Mouse (Mus musculus) neural tube, embryonic 12.5 days (tissue): ENCODE data around the gene Herpud1. TPM values are rescaled to one million over a fixed set of nuclear protein-coding genes. Genes with fewer than 3 reads are reported as not detected.
"Not testable (repeated sequence)": the region's sequence is repeated elsewhere in the genome, so short reads cannot be mapped to it uniquely, and the experiment has no call there.

Source experiments
- ATAC-seq: fragments of 200-750 bp; cut with Nextera tagmentation; 2 replicates; pipeline ENCODE4 v1.8.0; 2017; ENCODE audit warnings: low read depth, mild to moderate bottlenecking, moderate TSS enrichment, moderate library complexity; ENCODE audit not compliant: low FRiP score
- H3K27ac ChIP-seq: fragments of 300-500 bp; sonication (generic); 2 replicates; pipeline ENCODE4 v1.5.1; 2016
- H3K27me3 ChIP-seq: fragments of 300-500 bp; sonication (generic); replicated peaks from 2 replicates; pipeline ENCODE4 v1.6.1; 2016; ENCODE audit warnings: mild to moderate bottlenecking
- H3K36me3 ChIP-seq: fragments of 300-500 bp; sonication (generic); 2 replicates; pipeline ENCODE4 v1.6.1; 2016; ENCODE audit warnings: mild to moderate bottlenecking
- H3K4me1 ChIP-seq: fragments of 300-500 bp; sonication (generic); 2 replicates; pipeline ENCODE4 v1.6.1; 2016
- H3K4me2 ChIP-seq: fragments of 300-500 bp; sonication (generic); replicated peaks from 2 replicates; pipeline ENCODE4 v1.6.1; 2016; ENCODE audit warnings: mild to moderate bottlenecking
- H3K4me3 ChIP-seq: fragments of 300-500 bp; sonication (generic); 2 replicates; pipeline ENCODE4 v1.5.1; 2016
- H3K9ac ChIP-seq: fragments of 300-500 bp; sonication (generic); 2 replicates; pipeline ENCODE4 v1.6.1; 2016; ENCODE audit warnings: mild to moderate bottlenecking
- H3K9me3 ChIP-seq: fragments of 300-500 bp; sonication (generic); 2 replicates; pipeline ENCODE4 v1.6.1; 2016; ENCODE audit warnings: mild to moderate bottlenecking
- WGBS: fragments of 180-500 bp; shearing (Covaris S2); methylation state at CpG from one replicate; pipeline ENCODE4 v1.1.7; 2016; 5-methylcytosine and 5-hydroxymethylcytosine counted together
- polyA plus RNA-seq: library from polyadenylated mRNA; unstranded; fragments of >200 nt; fragmentation: Nextera tagmentation; extraction: Ambion mirVana; gene quantifications from 2 replicates; pipeline ENCODE4 v1.2.1, GENCODE M21; 2016

Herpud1 gene
- polyA plus RNA-seq, 1 experiment from 2014 or later, result 52.6 TPM

GRCm38 (mm10) chr8:94395851-94396540 is 9.8 kb downstream of the Herpud1 start:
- WGBS, result 90% methylated on average over 6 of the region's 6 CpGs
- Histone ChIP-seq H3K4me2 (no peak overlapping the region), H3K4me1 (no peaks in the 10 kb centered on the region), H3K4me3 (no peak overlapping the region), H3K27ac (no peak overlapping the region), H3K9ac (no peak overlapping the region), H3K36me3 (peaks cover 48% of the 10 kb centered on the region), H3K9me3 (no peaks in the 10 kb centered on the region), H3K27me3 (no peaks in the 10 kb centered on the region)
- ATAC-seq, result no peak

GRCm38 (mm10) chr8:94396964-94397657 is 10.9 kb downstream of the Herpud1 start:
- Histone ChIP-seq H3K9me3 (no peaks in the 10 kb centered on the region), H3K27ac (no peak overlapping the region), H3K4me3 (no peak overlapping the region), H3K9ac (no peak overlapping the region), H3K36me3 (peaks cover 37% of the 10 kb centered on the region), H3K27me3 (no peaks in the 10 kb centered on the region), H3K4me1 (no peaks in the 10 kb centered on the region), H3K4me2 (no peak overlapping the region)
- WGBS, result 69% methylated on average over 11 of the region's 11 CpGs
- no peak for ATAC-seq

GRCm38 (mm10) chr8:94398587-94398986 is 12.3 kb downstream of the Herpud1 start:
- no peaks in the 10 kb centered on the region for H3K27me3 ChIP-seq
- no peak overlapping the region for H3K4me2 ChIP-seq
- 85% methylated on average over 6 of the region's 6 CpGs for WGBS
- no peak overlapping the region for H3K4me3 ChIP-seq
- no peaks in the 10 kb centered on the region for H3K4me1 ChIP-seq
- ATAC-seq, result no peak
- H3K9me3 ChIP-seq, result no peaks in the 10 kb centered on the region
- H3K9ac ChIP-seq, result no peak overlapping the region
- peaks cover 27% of the 10 kb centered on the region for H3K36me3 ChIP-seq
- no peak overlapping the region for H3K27ac ChIP-seq

DNA sequence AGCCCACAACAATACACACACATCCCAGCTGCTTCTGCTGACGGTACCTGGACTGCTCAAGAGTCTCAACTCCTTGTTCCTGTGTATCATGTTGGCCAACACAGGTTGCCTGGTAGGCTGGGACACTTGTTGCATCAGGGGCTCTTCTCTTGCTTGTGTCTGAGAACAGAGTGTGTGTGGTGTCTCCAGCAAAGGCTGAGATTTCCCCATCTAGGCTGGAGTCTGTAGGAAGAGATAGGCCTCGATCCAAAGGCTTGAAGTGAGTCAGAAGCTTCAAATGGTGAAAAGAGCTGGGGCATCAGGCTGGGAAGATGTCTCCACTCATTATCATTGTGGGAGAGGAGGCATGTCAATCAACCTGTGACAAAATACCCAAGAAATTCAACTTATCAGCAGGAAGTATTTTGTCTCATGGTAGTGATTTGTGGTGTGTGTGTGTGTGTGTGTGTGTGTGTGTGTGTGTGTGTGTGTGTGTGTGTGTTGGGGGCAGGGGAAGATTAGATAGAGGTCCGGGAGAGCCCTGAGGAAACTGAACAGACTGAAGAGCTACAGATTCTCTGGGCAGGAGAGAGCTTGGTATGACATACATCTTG is 13.2 kb downstream of the Herpud1 start:
- Histone ChIP-seq H3K9ac (no peak overlapping the region), H3K9me3 (no peaks in the 10 kb centered on the region), H3K4me3 (no peak overlapping the region), H3K36me3 (peaks cover 20% of the 10 kb centered on the region), H3K27ac (no peak overlapping the region), H3K4me1 (no peaks in the 10 kb centered on the region), H3K27me3 (no peaks in the 10 kb centered on the region), H3K4me2 (no peak overlapping the region)
- 87% methylated on average over 3 of the region's 3 CpGs for WGBS
- no peak for ATAC-seq

DNA sequence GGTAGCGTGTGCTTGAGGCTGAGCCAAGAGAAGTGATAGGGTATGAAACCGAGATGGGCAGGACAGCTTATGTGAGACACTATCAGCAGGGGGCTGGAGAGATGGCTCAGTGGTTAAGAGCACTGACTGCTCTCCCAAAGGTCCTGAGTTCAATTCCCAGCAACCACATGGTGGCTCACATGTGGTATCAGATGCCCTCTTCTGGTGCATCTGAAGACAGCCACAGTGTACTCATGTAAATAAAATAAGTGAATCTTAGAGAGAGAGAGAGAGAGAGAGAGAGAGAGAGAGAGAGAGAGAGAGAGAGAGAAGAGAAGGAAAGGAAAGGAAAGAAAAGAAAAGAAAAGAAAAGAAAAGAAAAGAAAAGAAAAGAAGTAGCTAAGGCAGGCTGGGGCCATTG is 13.7 kb downstream of the Herpud1 start:
- not testable (repeated sequence) for H3K4me1 ChIP-seq, H3K4me3 ChIP-seq, H3K27me3 ChIP-seq, H3K9me3 ChIP-seq, H3K9ac ChIP-seq, H3K4me2 ChIP-seq, ATAC-seq, H3K27ac ChIP-seq
- 82% methylated on average over 2 of the region's 2 CpGs for WGBS
- peaks cover 15% of the 10 kb centered on the region for H3K36me3 ChIP-seq

- Histone ChIP-seq H3K27me3 (no peaks in the 10 kb centered on the region), H3K9ac (no peak overlapping the region), H3K36me3 (no peaks in the 10 kb centered on the region), H3K27ac (no peak overlapping the region), H3K4me1 (no peaks in the 10 kb centered on the region), H3K4me2 (no peak overlapping the region), H3K4me3 (no peak overlapping the region), H3K9me3 (no peaks in the 10 kb centered on the region)
- WGBS, result 77% methylated on average over 8 of the region's 8 CpGs
- ATAC-seq, result no peak
Observed at GRCm38 (mm10) chr8:94408443-94409080, 22.3 kb downstream of the Herpud1 start.

DNA sequence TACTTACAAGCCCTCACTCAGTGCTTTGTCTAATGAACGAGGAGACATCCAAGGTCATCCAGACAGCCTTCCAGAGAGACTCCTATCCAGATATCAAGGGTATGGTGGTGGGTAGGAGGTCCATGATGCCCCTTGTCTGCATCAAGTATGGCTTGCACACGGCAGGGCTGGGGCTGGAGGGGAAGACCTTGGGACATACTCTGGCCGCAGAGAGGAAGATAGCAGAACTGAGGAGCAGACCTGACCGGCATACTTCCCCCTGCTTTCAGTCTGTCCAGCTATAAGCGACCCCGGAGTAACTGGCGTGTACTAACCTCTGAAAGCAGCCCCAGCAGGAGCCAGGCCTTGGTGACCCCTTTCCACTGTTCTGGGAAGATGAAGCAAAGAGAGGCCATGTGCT is 23.3 kb downstream of the Herpud1 start:
- Histone ChIP-seq H3K27ac (no peak overlapping the region), H3K36me3 (no peaks in the 10 kb centered on the region), H3K4me2 (no peak overlapping the region), H3K4me3 (no peak overlapping the region), H3K4me1 (no peaks in the 10 kb centered on the region), H3K27me3 (no peaks in the 10 kb centered on the region), H3K9ac (no peak overlapping the region), H3K9me3 (no peaks in the 10 kb centered on the region)
- ATAC-seq, result no peak
- 90% methylated on average over 7 of the region's 7 CpGs for WGBS

GRCm38 (mm10) chr8:94412518-94412917 is 26.3 kb downstream of the Herpud1 start:
- Histone ChIP-seq H3K9ac (no peak overlapping the region), H3K27me3 (no peaks in the 10 kb centered on the region), H3K4me3 (no peak overlapping the region), H3K4me2 (no peak overlapping the region), H3K36me3 (no peaks in the 10 kb centered on the region), H3K27ac (no peak overlapping the region), H3K9me3 (no peaks in the 10 kb centered on the region), H3K4me1 (no peaks in the 10 kb centered on the region)
- ATAC-seq, result no peak
- whole genome bisulfite sequencing, result 84% methylated on average over 6 of the region's 6 CpGs

- Histone ChIP-seq H3K9ac (no peak overlapping the region), H3K4me1 (no peaks in the 10 kb centered on the region), H3K27me3 (no peaks in the 10 kb centered on the region), H3K9me3 (no peaks in the 10 kb centered on the region), H3K27ac (no peak overlapping the region), H3K4me3 (no peak overlapping the region), H3K36me3 (no peaks in the 10 kb centered on the region), H3K4me2 (no peak overlapping the region)
- WGBS, result 90% methylated on average over 6 of the region's 6 CpGs
- no peak for ATAC-seq
Observed at GRCm38 (mm10) chr8:94413509-94413908, 27.3 kb downstream of the Herpud1 start.

DNA sequence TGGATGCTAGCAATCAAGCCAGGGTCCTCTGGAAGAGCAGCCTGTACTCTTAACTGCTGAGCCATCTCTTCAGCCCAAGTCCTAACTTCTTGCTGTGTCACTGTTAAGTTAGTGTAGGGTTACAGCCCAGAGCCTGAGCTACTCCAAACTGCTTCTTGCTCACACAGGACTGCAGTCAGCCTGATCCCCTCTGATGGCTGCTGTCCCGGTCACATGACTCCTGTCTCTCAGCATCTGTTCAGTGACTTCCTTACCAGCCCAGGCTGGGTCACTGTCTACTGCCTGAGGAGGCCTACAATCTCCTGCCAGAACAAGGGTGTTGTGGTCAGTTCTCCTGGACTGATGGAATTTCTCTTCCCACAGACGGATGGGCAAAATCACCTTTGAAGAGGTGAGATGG is 29.0 kb downstream of the Herpud1 start:
- Histone ChIP-seq H3K27ac (no peak overlapping the region), H3K4me1 (no peaks in the 10 kb centered on the region), H3K27me3 (no peaks in the 10 kb centered on the region), H3K4me3 (no peak overlapping the region), H3K9ac (no peak overlapping the region), H3K9me3 (no peaks in the 10 kb centered on the region), H3K4me2 (no peak overlapping the region), H3K36me3 (no peaks in the 10 kb centered on the region)
- WGBS, result 76% methylated on average over 2 of the region's 2 CpGs
- no peak for ATAC-seq

- ATAC-seq, result no peak
- no peaks in the 10 kb centered on the region for H3K27me3 ChIP-seq
- H3K36me3 ChIP-seq, result no peaks in the 10 kb centered on the region
- H3K4me2 ChIP-seq, result no peak overlapping the region
- H3K27ac ChIP-seq, result no peak overlapping the region
- no peak overlapping the region for H3K4me3 ChIP-seq
- WGBS, result 72% methylated on average over 9 of the region's 9 CpGs
- no peaks in the 10 kb centered on the region for H3K9me3 ChIP-seq
- H3K4me1 ChIP-seq, result no peaks in the 10 kb centered on the region
- no peak overlapping the region for H3K9ac ChIP-seq
Observed at GRCm38 (mm10) chr8:94418017-94418416, 31.8 kb downstream of the Herpud1 start.

GRCm38 (mm10) chr8:94422270-94422669 is 36.0 kb downstream of the Herpud1 start:
- H3K36me3 ChIP-seq, result no peaks in the 10 kb centered on the region
- 95% methylated on average over 4 of the region's 4 CpGs for WGBS

More at GRCm38 (mm10) chr8:94422270-94422669, 36.0 kb downstream of the Herpud1 start:
- H3K4me2 ChIP-seq, result no peak overlapping the region
- H3K4me3 ChIP-seq, result no peak overlapping the region
- H3K9ac ChIP-seq, result no peak overlapping the region
- ATAC-seq, result no peak
- no peaks in the 10 kb centered on the region for H3K27me3 ChIP-seq
- no peaks in the 10 kb centered on the region for H3K4me1 ChIP-seq
- no peak overlapping the region for H3K27ac ChIP-seq
- H3K9me3 ChIP-seq, result no peaks in the 10 kb centered on the region
